Mouse (Mus musculus) neural tube, postnatal 0 days (tissue): ENCODE results near the gene Tmem95. TPM values are rescaled to one million over a fixed set of nuclear protein-coding genes. Genes with fewer than 3 reads are reported as not detected.

ENCODE experiments used
- microRNA-seq: library from miRNA; unstranded; fragments of <30 nt; microRNA quantifications from one replicate; pipeline ENCODE4, GENCODE M21; 2016
- polyA plus RNA-seq: library from polyadenylated mRNA; unstranded; fragments of >200 nt; fragmentation: Nextera tagmentation; extraction: Ambion mirVana; gene quantifications from 2 replicates; pipeline ENCODE4 v1.2.1, GENCODE M21; 2015

The Tmem95 gene
- polyA plus RNA-seq = not detected in 2 replicates

GRCm38 (mm10) chr11:69877878-69878277 is at the start of gene Tmem95:
Tmem95 (minus strand) TSS chr11:69878018.

GRCm38 (mm10) chr11:69921114-69922011 is 43.5 kb upstream of the Tmem95 start, which contains the start of gene Eif5a:
Eif5a (minus strand) TSS chr11:69921958.

DNA sequence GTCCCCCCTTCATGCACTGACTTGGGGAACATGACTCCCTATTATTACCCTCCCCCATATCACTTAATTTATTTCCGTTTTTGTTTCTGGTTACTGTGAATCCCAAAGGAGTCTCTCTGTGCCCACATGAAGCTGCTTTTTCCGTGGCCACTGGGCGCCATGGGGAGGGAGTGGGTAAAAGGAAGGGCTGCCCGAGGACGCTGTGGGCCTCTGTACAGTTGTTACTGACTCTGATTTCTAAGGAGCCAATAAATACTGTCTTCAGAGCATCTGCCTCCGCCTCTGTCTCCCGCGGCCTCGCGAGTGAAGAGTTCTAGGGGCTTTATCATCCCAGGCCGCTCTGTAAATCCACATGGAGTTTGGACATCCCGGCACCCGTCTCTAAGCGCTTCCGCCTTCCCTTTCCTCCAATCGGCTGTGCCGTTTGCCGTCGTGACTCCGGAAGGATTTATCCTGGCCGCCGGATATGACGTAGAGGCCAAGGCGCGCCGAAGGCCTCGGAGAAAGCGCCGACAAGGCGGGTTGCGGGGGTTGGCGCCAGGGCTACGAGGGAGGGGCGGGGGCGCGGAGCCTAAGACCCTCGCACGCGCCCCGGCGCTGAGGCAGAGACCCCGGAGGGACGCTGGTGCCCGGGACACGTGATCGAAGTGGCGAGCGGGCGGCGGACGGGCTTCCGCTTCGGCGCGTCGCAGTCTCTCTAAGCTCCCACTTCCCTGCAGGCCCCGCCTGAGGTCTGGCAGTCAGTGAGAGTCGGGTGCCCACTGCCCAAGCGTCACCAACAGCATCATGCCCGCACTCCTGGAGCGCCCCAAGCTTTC is 35.9 kb upstream of the Tmem95 start, which contains the start of gene Gps2:
Gene Gps2 (plus strand): TSS at position 335 of the 818 bp plus-strand sequence.

DNA sequence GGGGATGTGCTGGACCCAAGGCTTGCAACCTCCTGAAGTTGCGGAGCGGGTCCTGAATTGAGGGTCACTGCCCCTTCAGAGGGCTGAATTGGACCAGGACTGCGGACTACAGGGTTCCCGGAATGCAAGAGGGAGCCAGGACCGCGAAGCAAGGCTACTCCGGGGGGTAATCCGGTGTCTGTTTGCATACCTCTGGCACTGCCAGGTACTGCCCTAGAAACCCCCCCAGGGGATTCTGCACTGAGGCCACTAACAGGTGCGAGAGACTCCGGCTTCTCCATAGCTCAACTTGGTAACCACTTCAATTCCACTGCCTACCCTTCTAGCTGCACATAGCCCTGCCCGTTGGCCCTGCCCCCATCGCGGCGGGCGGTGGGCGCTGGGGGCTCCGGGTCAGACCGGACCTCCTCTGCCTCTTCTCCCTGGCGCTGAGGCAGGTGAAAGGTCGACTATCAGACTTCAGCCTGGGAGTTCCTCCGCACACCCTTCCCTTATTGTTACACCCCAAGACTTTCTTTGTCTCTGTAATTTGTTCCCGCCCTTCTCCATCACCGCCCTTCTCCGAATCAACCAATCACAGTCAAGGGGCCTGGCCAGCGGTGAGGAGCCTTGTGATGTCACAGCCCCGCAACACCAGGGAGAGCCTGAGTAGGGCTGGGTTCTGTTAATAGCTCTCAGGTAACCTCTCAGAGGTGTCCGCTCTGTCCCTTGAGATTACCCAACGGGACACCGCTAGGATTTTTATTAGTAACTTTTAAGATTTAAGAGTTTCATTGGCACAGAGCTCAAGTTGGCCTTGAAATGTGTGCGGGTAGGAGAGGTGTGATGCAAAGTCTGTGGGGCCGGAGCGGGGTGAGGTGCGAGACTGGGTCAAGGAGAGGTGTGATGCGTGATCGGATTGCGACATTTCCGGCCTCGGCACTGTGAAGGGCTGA is 22.9 kb upstream of the Tmem95 start, which contains the start of the genes 2810408A11Rik and Neurl4:
Gene 2810408A11Rik (minus strand): TSS at position 517 of the 935 bp plus-strand sequence.
Gene Neurl4 (plus strand): TSS at position 602 of the 935 bp plus-strand sequence.

DNA sequence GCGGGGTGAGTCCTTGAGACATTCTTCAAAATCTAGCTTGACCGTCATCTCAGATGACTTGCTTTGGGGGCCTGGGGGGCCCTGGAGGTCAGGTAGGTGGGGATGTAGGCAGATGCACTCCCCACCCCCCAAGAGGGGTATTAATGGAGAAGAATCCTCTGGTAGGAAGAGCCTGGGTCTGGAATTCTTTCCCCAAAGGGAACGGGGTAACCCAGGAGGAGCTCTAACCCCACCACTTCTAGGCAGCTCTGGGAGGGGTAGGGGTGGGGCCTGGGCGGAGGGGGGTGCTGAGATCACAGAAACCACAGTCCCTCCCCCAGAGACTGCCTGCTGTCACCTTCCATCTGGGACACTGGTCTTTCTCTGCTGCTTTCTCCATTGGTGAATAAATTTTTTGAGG is 17.5 kb upstream of the Tmem95 start, which contains the start of gene Acap1:
Gene Acap1 (minus strand): TSS at position 249 of the 400 bp plus-strand sequence.

GRCm38 (mm10) chr11:69880853-69881603 is 3.2 kb upstream of the Tmem95 start, which contains the start of gene Kctd11:
Kctd11 (minus strand) TSS chr11:69881406.

DNA sequence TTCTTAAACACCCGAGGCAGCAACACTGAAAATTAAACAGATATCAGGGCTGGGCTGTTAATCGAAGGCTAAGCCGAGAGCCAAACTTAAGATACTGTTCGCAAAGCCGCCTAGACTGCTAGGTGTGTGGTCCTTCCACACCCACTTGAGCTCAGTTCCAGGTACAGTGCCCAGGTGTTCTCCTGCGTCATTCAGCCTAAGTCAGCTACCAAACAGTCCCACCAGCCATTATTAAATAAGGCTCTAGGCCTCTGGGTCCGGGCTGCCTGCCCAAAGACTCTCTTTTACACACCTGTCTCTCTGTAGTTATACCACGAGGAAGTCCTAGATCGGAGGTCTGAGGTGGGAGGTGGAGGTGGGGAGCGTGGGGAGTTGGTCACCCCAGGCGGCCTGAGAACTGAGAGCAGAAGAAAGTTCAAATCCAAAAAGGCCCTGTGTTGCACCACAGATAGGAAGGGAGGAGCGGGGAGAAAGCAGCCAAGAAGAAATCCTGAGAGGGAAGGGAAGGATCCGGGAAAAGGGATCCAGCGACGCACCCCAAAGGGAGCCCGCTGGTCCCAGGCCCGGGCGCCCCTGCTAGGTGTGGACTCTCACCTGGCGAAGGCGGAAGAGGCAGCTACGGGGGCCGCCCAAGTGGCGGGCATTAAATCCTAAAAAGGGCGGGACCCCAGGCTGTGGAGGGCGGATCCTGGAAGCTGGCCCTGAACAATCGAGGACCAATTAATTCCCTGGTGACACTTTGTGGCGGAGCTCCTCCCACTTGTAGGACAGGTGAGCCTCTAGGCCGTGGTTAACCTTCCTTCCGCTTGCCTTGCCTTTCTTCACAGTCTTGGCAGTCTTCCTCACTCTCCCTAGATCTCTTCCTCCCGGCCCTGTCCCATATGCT is 19.5 kb downstream of the Tmem95 start, which contains the start of gene Tnk1:
Gene Tnk1 (minus strand): TSS at position 618 of the 886 bp plus-strand sequence.

GRCm38 (mm10) chr11:69846198-69846680 is 31.6 kb downstream of the Tmem95 start, which contains the start of gene Plscr3:
Plscr3 (plus strand) TSS chr11:69846376.

GRCm38 (mm10) chr11:69837952-69838713 is 39.7 kb downstream of the Tmem95 start, which contains the start of gene Tmem256:
Tmem256 (plus strand) TSS chr11:69838514.

GRCm38 (mm10) chr11:69837604-69837951 is 40.2 kb downstream of the Tmem95 start, which contains the start of gene Nlgn2:
Nlgn2 (minus strand) TSS chr11:69837784.

Small RNA genes lying within 50 kb of the gene (microRNA-seq; reads per million reads assigned to microRNA genes)
- gene Mir6924 = not detected

Other genes with a start within 250 kb of the Tmem95 start
- gene Fxr2, start 245.0 kb downstream of the Tmem95 start, polyA plus RNA-seq = 29.7 and 32.1 TPM in 2 replicates
- 0.36 and 0.46 TPM in 2 replicates for gene Sox15, start 222.7 kb downstream of the Tmem95 start, polyA plus RNA-seq
- gene Mpdu1, start 215.4 kb downstream of the Tmem95 start, polyA plus RNA-seq = 113 and 114 TPM in 2 replicates
- gene Cd68, start 211.9 kb downstream of the Tmem95 start, polyA plus RNA-seq = 14.1 and 18.7 TPM in 2 replicates
- 347 and 357 TPM in 2 replicates for gene Eif4a1, start 205.6 kb downstream of the Tmem95 start, polyA plus RNA-seq
- gene Senp3, start 195.9 kb downstream of the Tmem95 start, polyA plus RNA-seq = 69.5 and 74.3 TPM in 2 replicates
- gene Tnfsf13, start 192.2 kb downstream of the Tmem95 start, polyA plus RNA-seq = 0.92 and 0.93 TPM in 2 replicates
- 7.0 TPM in 2 replicates for gene Tnfsf12, start 182.2 kb downstream of the Tmem95 start, polyA plus RNA-seq
- 1.3 and 3.3 TPM in 2 replicates for gene Tnfsfm13, start 181.9 kb downstream of the Tmem95 start, polyA plus RNA-seq
- gene Polr2a, start 119.4 kb downstream of the Tmem95 start, polyA plus RNA-seq = 9.6 and 10.9 TPM in 2 replicates
- 0.09 and 0.15 TPM in 2 replicates for gene Slc35g3, start 116.0 kb downstream of the Tmem95 start, polyA plus RNA-seq
- gene Zbtb4, start 112.1 kb downstream of the Tmem95 start, polyA plus RNA-seq = 4.9 and 6.8 TPM in 2 replicates
- 1.3 and 1.5 TPM in 2 replicates for gene Chrnb1, start 82.1 kb downstream of the Tmem95 start, polyA plus RNA-seq
- 7.1 and 8.5 TPM in 2 replicates for gene Fgf11, start 76.2 kb downstream of the Tmem95 start, polyA plus RNA-seq
- 1.2 and 1.6 TPM in 2 replicates for gene Tmem102, start 72.4 kb downstream of the Tmem95 start, polyA plus RNA-seq
- not detected in 2 replicates for gene Gm39566, start 62.7 kb downstream of the Tmem95 start, polyA plus RNA-seq
- not detected in 2 replicates for gene Spem2, start 59.6 kb downstream of the Tmem95 start, polyA plus RNA-seq
- gene Spem1, start 55.8 kb downstream of the Tmem95 start, polyA plus RNA-seq = not detected in 2 replicates
- gene Nlgn2, start 40.2 kb downstream of the Tmem95 start, polyA plus RNA-seq = 25.7 and 29.7 TPM in 2 replicates
- gene Tmem256, start 39.5 kb downstream of the Tmem95 start, polyA plus RNA-seq = 452 and 485 TPM in 2 replicates
- 32.3 and 33.8 TPM in 2 replicates for gene Plscr3, start 31.6 kb downstream of the Tmem95 start, polyA plus RNA-seq
- 0.15 TPM in 1 of 2 replicates, not detected in the other for gene Tnk1, start 19.3 kb downstream of the Tmem95 start, polyA plus RNA-seq
- 2.1 and 2.2 TPM in 2 replicates for gene Kctd11, start 3.4 kb upstream of the Tmem95 start, polyA plus RNA-seq
- gene Acap1, start 17.5 kb upstream of the Tmem95 start, polyA plus RNA-seq = 0.10 and 0.15 TPM in 2 replicates
- 3.0 and 3.2 TPM in 2 replicates for gene 2810408A11Rik, start 23.0 kb upstream of the Tmem95 start, polyA plus RNA-seq
- 13.0 and 19.0 TPM in 2 replicates for gene Neurl4, start 23.1 kb upstream of the Tmem95 start, polyA plus RNA-seq
- gene Gps2, start 35.9 kb upstream of the Tmem95 start, polyA plus RNA-seq = 48.2 and 58.8 TPM in 2 replicates
- gene Eif5a, start 43.9 kb upstream of the Tmem95 start, polyA plus RNA-seq = 1,029 and 1,041 TPM in 2 replicates
- 3.5 and 5.2 TPM in 2 replicates for gene Ybx2, start 57.8 kb upstream of the Tmem95 start, polyA plus RNA-seq
- gene Slc2a4, start 70.2 kb upstream of the Tmem95 start, polyA plus RNA-seq = 8.9 and 9.0 TPM in 2 replicates
- gene Cldn7, start 86.8 kb upstream of the Tmem95 start, polyA plus RNA-seq = not detected in 2 replicates
- 32.8 and 41.1 TPM in 2 replicates for gene Ctdnep1, start 103.1 kb upstream of the Tmem95 start, polyA plus RNA-seq
- gene Elp5, start 104.5 kb upstream of the Tmem95 start, polyA plus RNA-seq = 161 and 162 TPM in 2 replicates
- 532 and 552 TPM in 2 replicates for gene Gabarap, start 113.1 kb upstream of the Tmem95 start, polyA plus RNA-seq
- gene Phf23, start 117.8 kb upstream of the Tmem95 start, polyA plus RNA-seq = 41.5 and 47.4 TPM in 2 replicates
- 16.9 and 19.7 TPM in 2 replicates for gene Dvl2, start 122.6 kb upstream of the Tmem95 start, polyA plus RNA-seq
- gene Acadvl, start 137.4 kb upstream of the Tmem95 start, polyA plus RNA-seq = 67.1 and 67.9 TPM in 2 replicates
- gene Dlg4, start 138.9 kb upstream of the Tmem95 start, polyA plus RNA-seq = 23.8 and 24.9 TPM in 2 replicates
- gene Asgr1, start 176.1 kb upstream of the Tmem95 start, polyA plus RNA-seq = 4.8 and 7.3 TPM in 2 replicates
- 0.28 TPM in 1 of 2 replicates, not detected in the other for gene Asgr2, start 214.6 kb upstream of the Tmem95 start, polyA plus RNA-seq